Mouse (Mus musculus) C2C12 (cell line): ENCODE data around the gene Gm14180. TPM values are rescaled to one million over a fixed set of nuclear protein-coding genes. Genes with fewer than 3 reads are reported as not detected.
"Not testable (repeated sequence)": the region's sequence is repeated elsewhere in the genome, so short reads cannot be mapped to it uniquely, and the experiment has no call there.

ENCODE experiments used
- H3K27me3 ChIP-seq: one replicate; pipeline ENCODE4 v1.6.1; 2011; ENCODE audit not compliant: control insufficient read depth, insufficient read depth, insufficient read length
- H3K36me3 ChIP-seq: one replicate; pipeline ENCODE4 v1.6.1; 2011; ENCODE audit not compliant: control insufficient read depth, insufficient read depth
- H3K4me3 ChIP-seq: one replicate; pipeline ENCODE4 v1.5.1; 2011; ENCODE audit warnings: mild to moderate bottlenecking, control low read depth; ENCODE audit not compliant: poor library complexity, insufficient read depth, severe bottlenecking
- H3K79me2 ChIP-seq: one replicate; pipeline ENCODE4 v1.6.1; 2011; ENCODE audit not compliant: control insufficient read depth, insufficient read depth
- H3K79me3 ChIP-seq: one replicate; pipeline ENCODE4 v1.6.1; 2011; ENCODE audit warnings: low read depth, control low read depth
- H3ac ChIP-seq: one replicate; pipeline ENCODE3; 2011; ENCODE audit warnings: low read depth; ENCODE audit not compliant: control insufficient read depth, insufficient read length
- CEBPB ChIP-seq: IDR thresholded peaks from one replicate; pipeline ENCODE4 v1.6.1; 2011; ENCODE audit warnings: low read depth, mild to moderate bottlenecking, control low read depth, moderate library complexity
- CTCF ChIP-seq: IDR thresholded peaks from one replicate; pipeline ENCODE4 v1.5.1; 2011; ENCODE audit not compliant: control insufficient read depth, insufficient read depth, insufficient read length
- FOSL1 ChIP-seq: IDR thresholded peaks from one replicate; pipeline ENCODE4 v1.8.0; 2011; ENCODE audit warnings: mild to moderate bottlenecking, low read length; ENCODE audit not compliant: poor library complexity, insufficient read depth, severe bottlenecking
- MAX ChIP-seq: IDR thresholded peaks from one replicate; pipeline ENCODE4 v1.6.1; 2011; ENCODE audit warnings: mild to moderate bottlenecking, control low read depth
- MYOD1 ChIP-seq: IDR thresholded peaks from one replicate; pipeline ENCODE4 v1.6.1; 2011; ENCODE audit warnings: low read depth; ENCODE audit not compliant: control insufficient read depth, insufficient read length
- MYOG ChIP-seq: IDR thresholded peaks from one replicate; pipeline ENCODE4 v1.6.1; 2011; ENCODE audit not compliant: control insufficient read depth, insufficient read length; ENCODE audit errors: extremely low read depth
- USF1 ChIP-seq: IDR thresholded peaks from one replicate; pipeline ENCODE4 v1.6.1; 2011; ENCODE audit warnings: low read depth, mild to moderate bottlenecking, control low read depth, moderate library complexity
- long read RNA-seq, 2 experiments: library from polyadenylated mRNA; unstranded; transcript quantifications; one replicate each; pipeline ENCODE4 v2.0.0; 2019 to 2020
- polyA plus RNA-seq: library from polyadenylated mRNA; unstranded; fragments of >200 nt; fragmentation: generic; extraction: Trizol; gene quantifications from one replicate; pipeline ENCODE4 v1.2.1, GENCODE M21; 2012; ENCODE audit warnings: missing spikeins

Gm14180 gene
- not detected for polyA plus RNA-seq
- long read RNA-seq, experiment 1, result 0 reads
- long read RNA-seq, experiment 2, result 0 reads

GRCm38 (mm10) chr11:99734190-99734589, at the start of gene Gm14180:
TSS of gene Gm14180 (minus strand) at chr11:99734290.
- TF ChIP-seq CTCF, result no peak
- TF ChIP-seq USF1, result no peak
- TF ChIP-seq MYOD1, result no peak
- TF ChIP-seq MYOG, result no peak
- no peak for TF ChIP-seq CEBPB
- no peak for TF ChIP-seq MAX
- no peak for TF ChIP-seq FOSL1
- no peak within 1 kb of the TSS for H3K4me3 ChIP-seq
- H3K27me3 ChIP-seq, result no peaks in the 10 kb centered on the region
- H3K79me2 ChIP-seq, result no peaks in the 10 kb centered on the region
- H3K79me3 ChIP-seq, result no peaks in the 10 kb centered on the region
- no peak within 1 kb of the TSS for H3ac ChIP-seq
- no peaks in the 10 kb centered on the region for H3K36me3 ChIP-seq

- Histone ChIP-seq H3K36me3 (no peaks in the 10 kb centered on the region), H3K27me3 (no peaks in the 10 kb centered on the region), H3K4me3 (no peak within 1 kb of the TSS), H3K79me2 (no peaks in the 10 kb centered on the region), H3K79me3 (no peaks in the 10 kb centered on the region), H3ac (no peak within 1 kb of the TSS)
- no peak for TF ChIP-seq MYOG
- TF ChIP-seq CTCF, result no peak
- TF ChIP-seq USF1, result no peak
- TF ChIP-seq CEBPB, result no peak
- TF ChIP-seq FOSL1, result no peak
- TF ChIP-seq MYOD1, result no peak
- TF ChIP-seq MAX, result no peak
Observed at GRCm38 (mm10) chr11:99780604-99781003, 46.5 kb upstream of the Gm14180 start, which contains the start of gene Krtap4-8. TSS of gene Krtap4-8 (minus strand) at chr11:99780704.

GRCm38 (mm10) chr11:99778401-99778800, 44.3 kb upstream of the Gm14180 start:
- TF ChIP-seq MYOD1 (no peak), FOSL1 (no peak), CTCF (no peak), CEBPB (no peak), MAX (no peak), MYOG (no peak), USF1 (no peak)
- Histone ChIP-seq H3K79me2 (no peaks in the 10 kb centered on the region), H3K79me3 (no peaks in the 10 kb centered on the region), H3K4me3 (no peak overlapping the region), H3K27me3 (no peaks in the 10 kb centered on the region), H3K36me3 (no peaks in the 10 kb centered on the region), H3ac (no peak overlapping the region)

GRCm38 (mm10) chr11:99772813-99773212, 38.7 kb upstream of the Gm14180 start, which contains the start of gene Gm11595:
TSS of gene Gm11595 (minus strand) at chr11:99772913.
- not testable (repeated sequence) for H3ac ChIP-seq, H3K4me3 ChIP-seq, H3K79me3 ChIP-seq, H3K36me3 ChIP-seq, H3K79me2 ChIP-seq, H3K27me3 ChIP-seq

GRCm38 (mm10) chr11:99768410-99768809, 34.3 kb upstream of the Gm14180 start:
- peaks cover 5% of the 10 kb centered on the region for H3K27me3 ChIP-seq
- no peaks in the 10 kb centered on the region for H3K36me3 ChIP-seq
- no peaks in the 10 kb centered on the region for H3K79me3 ChIP-seq
- H3K4me3 ChIP-seq, result no peak overlapping the region
- TF ChIP-seq FOSL1 (peak; percentile 58), USF1 (peak; percentile 27), MAX (no peak)
- H3ac ChIP-seq, result no peak overlapping the region
- no peaks in the 10 kb centered on the region for H3K79me2 ChIP-seq

- TF ChIP-seq MYOD1 (no peak), CEBPB (no peak), MAX (no peak), USF1 (no peak), CTCF (no peak)
- Histone ChIP-seq H3K4me3 (no peak overlapping the region), H3K27me3 (peaks cover 3% of the 10 kb centered on the region), H3K36me3 (no peaks in the 10 kb centered on the region), H3K79me3 (no peaks in the 10 kb centered on the region), H3K79me2 (no peaks in the 10 kb centered on the region), H3ac (no peak overlapping the region)
Observed at GRCm38 (mm10) chr11:99758877-99759276, 24.8 kb upstream of the Gm14180 start.

GRCm38 (mm10) chr11:99743985-99744384, 9.9 kb upstream of the Gm14180 start:
- TF ChIP-seq FOSL1 (no peak), CTCF (no peak), MYOD1 (no peak), MAX (no peak), USF1 (no peak), MYOG (no peak), CEBPB (no peak)
- H3K79me3 ChIP-seq, result no peaks in the 10 kb centered on the region
- H3K79me2 ChIP-seq, result no peaks in the 10 kb centered on the region
- H3K4me3 ChIP-seq, result no peak overlapping the region
- peaks cover 10% of the 10 kb centered on the region for H3K27me3 ChIP-seq
- no peaks in the 10 kb centered on the region for H3K36me3 ChIP-seq
- no peak overlapping the region for H3ac ChIP-seq
